Mouse (Mus musculus) kidney, adult 8-10 months (tissue): ENCODE results near the gene Mpv17l.
"Not testable (repeated sequence)": the region's sequence is repeated elsewhere in the genome, so short reads cannot be mapped to it uniquely, and the experiment has no call there.

ENCODE experiments used
- DNase-seq, 2 experiments: peaks; one replicate each; pipeline ENCODE4 v3.0.0; 2022

Gene Mpv17l

DNA sequence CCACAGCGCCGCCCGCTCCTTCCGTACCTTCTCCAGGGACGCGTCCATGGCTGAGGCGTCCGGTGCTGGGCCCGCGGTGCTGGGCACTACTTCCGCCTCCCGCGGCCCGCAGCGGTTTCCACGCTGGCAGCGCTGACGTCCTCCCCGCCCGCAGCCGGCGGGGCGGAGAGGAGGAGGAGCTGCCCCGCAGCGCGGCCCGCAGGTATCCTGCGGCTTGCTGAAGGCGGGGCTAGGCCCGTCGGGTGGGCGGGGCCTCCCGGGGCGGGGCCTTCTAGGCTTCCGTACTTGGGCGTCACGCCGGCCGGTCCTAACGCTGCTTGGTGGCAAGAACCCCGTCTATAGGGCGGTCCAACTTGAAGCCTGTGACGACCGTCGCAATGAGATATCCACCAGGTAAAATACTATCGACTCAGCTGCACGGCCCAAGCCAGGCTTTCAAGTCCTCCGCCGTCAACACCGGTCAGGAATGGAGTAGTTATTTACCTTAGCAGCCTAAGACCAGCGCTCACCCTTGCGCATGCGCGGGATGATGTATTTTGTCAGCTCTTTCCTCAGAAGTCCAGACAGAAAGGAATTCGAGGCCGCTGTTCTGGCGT lies at the start of gene Mpv17l, which contains the start of gene Pdxdc1:
Gene Mpv17l (plus strand): TSS at position 274 of the 596 bp plus-strand sequence.
Gene Pdxdc1 (minus strand): TSS at position 244 of the 596 bp plus-strand sequence.
- peak; percentile 97 to 98 for DNase-seq

GRCm38 (mm10) chr16:13853886-13854285 lies 49.1 kb upstream of the Mpv17l start:
- DNase-seq = no peak

DNA sequence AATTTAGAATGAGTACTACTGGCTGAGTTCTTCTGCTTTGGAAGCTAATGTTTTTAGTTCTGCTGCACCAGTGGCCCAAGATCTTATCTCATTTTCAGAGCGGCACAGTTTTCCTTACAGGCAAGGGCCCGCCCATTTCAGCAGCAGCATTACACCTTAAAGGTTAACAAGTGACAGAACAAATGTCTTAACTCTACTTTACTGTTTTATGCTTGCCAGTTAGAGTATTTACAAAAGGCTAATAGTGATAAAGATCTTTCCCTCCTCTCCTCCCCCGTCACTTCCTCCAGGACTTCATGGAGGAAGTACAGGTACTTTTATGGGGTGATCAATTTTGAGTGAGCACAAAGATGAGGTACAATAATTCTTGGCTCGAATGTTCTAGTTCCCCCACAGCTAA lies 36.9 kb upstream of the Mpv17l start:
- no peak for DNase-seq

GRCm38 (mm10) chr16:13866616-13867015 lies 36.3 kb upstream of the Mpv17l start:
- no peak for DNase-seq

GRCm38 (mm10) chr16:13867406-13867805 lies 35.6 kb upstream of the Mpv17l start:
- not testable (repeated sequence) for DNase-seq

GRCm38 (mm10) chr16:13867910-13868514 lies 34.9 kb upstream of the Mpv17l start:
- DNase-seq = no peak

DNA sequence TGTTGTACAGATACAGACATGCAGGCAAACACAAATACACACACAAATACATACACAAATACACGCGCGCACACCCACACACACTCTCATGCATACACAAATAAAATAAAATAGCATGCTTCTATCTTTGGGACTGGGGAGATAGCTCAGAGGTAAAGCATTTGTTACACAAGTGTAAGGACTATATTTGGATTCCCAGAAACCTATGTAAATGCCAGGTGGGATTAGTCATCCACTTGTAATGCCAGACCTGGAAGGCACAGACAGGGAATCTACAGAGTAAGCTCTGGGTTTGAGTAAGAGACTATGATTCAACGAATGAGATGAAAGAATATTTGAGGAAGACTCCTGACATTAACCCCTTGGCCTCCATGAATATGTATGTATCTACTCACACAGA lies 27.5 kb upstream of the Mpv17l start:
- DNase-seq = no peak

DNA sequence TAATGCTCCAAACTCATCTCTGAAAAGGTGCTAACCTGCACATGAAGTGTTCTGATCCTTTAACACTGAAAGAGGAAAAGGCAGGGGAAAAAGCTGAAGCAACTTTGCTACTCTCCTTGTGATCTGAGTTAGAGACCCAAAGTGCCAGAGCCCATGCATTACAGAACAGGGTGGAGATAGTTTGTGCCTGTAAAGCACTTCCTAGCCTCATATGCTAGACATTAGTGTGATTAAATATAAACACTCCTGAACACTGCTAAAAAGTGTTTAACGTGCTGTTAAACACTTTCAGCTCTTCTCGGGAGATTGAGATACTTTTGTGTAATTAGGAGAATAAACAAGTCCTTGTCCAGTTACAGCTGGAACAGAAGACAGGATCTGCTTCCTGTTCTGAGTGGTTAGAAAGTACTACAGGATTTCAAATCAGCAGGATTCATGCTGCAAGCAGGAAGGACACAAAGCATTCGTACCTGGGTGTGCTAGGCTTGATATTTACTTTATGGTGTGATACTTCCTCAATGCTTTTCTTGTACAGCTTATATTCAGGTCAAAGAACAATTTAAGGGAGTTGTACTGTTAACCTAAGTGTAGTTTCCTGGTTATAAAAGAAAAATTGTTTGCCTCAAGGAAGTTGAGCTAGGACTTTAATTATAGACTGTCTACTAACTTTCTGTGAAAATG lies 19.7 kb upstream of the Mpv17l start:
- DNase-seq = no peak

GRCm38 (mm10) chr16:13890449-13890848 lies 12.5 kb upstream of the Mpv17l start:
- no peak for DNase-seq

DNA sequence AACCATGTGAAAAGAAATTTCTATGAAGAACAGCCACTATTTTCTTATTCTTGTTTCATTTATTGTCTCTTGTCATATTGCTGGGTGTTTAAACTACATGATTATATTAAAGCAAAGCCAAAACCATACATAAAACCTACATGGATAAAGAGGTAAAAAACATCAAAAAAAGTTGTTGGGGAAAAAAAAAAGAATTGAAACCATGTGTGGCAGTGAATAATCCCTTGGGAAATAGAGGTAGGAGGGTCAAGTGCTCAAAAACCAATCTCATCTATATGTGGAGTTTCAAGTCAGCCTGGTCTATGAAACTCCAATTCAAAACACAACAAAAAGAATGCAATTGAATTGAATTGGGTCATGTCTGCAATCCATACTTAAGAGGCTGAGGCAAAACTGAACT lies 10.1 kb upstream of the Mpv17l start:
- no peak for DNase-seq

GRCm38 (mm10) chr16:13894097-13894496 lies 8.9 kb upstream of the Mpv17l start:
- no peak for DNase-seq

GRCm38 (mm10) chr16:13895740-13896139 lies 7.2 kb upstream of the Mpv17l start:
- DNase-seq = no peak

DNA sequence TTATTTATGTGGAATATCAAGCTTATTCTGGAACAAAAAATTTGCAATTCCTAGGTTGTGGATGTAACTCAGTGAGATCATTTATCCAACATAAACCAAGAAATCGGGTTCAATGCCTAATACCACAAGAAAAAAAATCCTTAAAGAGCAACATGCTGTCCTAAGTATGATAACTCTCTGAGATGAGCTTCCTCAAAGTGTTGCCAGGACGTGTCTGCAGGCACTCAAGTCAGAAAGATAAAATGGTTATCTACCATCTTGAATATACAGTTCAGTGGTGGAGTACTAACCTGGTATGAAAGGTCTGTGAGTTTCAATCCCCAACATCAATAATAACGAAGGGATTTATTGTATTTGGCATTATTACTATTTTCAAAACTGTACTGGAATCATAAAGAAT lies 6.6 kb upstream of the Mpv17l start:
- DNase-seq = no peak

GRCm38 (mm10) chr16:13898981-13899380 lies 4.0 kb upstream of the Mpv17l start:
- DNase-seq = no peak

DNA sequence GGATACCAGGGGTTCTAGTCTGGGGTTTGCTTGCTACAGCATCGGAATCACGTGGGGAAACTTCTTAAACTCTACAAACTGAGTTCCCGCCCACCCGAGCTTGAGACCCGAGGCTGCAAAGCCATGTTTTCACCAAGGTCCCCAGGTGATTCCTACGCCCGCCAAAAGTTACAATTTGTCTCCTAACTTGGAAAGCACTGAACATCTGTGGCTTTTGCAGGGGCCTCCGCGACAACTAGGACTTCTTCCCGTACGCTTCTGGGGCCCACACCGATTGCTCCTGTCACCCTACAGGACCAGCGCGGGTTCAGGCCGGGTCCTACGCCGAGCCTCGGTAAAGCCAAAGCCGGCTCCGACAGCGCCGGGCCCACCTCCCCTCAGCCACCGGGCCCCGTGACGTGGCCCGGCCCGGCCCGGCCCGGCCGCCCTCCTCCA lies 547 bp upstream of the Mpv17l start:
- peak in 1 of 2 experiments; percentile 30 for DNase-seq

DNA sequence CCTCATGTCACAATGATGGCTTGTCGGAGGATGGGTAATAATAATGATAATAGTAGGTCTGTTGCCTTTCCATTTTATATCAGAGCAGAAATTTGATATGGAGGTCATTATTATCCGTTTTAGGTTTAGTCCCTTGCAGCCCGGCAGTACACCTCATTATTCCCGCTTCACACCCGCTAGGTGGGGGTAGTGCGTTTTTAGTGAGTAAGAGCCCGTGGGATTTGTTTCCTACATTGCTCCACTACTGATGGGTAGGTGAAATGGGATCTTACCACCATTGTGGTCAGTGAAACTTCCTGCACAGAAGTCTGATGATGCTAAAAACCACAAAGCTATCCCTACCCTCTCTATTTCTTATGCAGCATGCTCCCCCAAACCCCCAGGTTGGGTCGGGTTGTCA lies 527 bp downstream of the Mpv17l start:
- DNase-seq = no peak

GRCm38 (mm10) chr16:13907297-13907696 lies 4.3 kb downstream of the Mpv17l start:
- no peak for DNase-seq

DNA sequence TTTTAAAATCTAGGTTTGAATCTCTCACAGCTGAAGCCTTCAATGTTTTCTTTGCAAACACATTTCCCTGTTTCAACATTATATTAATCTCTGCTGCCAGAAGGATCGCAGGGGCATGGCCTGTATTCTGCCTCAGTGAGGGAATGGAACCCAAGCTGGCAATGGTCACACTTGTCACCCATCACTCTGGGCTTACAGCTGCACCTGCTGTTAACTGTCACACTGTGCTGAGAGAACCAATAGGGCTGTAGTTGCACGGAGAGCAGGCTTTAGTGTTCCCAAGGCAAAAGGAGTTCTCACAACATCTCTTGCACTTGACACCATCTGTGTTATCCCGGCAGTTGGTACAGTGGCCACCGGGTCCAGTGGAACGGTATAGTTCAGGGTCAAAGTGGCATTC lies 17.1 kb downstream of the Mpv17l start:
- no peak for DNase-seq

GRCm38 (mm10) chr16:13921063-13921462 lies 18.1 kb downstream of the Mpv17l start:
- DNase-seq = peak in 1 of 2 experiments; percentile 32

DNA sequence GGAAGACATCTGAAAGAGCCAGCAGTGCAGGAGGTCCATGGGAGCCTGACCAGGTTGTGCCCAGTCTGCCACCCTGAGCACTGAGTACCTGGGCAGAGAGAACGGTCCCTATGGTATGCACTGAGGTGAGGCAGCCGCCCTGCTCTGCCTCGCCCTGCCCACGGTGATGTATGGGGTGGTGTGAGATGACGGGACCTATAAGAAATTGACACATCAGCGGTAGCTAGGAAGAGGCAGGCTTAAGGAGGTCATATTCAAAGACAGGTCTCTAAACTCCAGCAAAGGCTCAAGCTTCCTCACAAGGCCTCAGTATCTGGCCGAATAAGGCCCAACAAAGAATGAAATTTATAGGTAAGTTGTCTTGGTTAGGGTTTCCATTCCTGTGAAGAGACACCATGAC lies 18.8 kb downstream of the Mpv17l start:
- no peak for DNase-seq

GRCm38 (mm10) chr16:13922499-13922898 lies 19.5 kb downstream of the Mpv17l start:
- peak in 1 of 2 experiments; percentile 51 for DNase-seq

DNA sequence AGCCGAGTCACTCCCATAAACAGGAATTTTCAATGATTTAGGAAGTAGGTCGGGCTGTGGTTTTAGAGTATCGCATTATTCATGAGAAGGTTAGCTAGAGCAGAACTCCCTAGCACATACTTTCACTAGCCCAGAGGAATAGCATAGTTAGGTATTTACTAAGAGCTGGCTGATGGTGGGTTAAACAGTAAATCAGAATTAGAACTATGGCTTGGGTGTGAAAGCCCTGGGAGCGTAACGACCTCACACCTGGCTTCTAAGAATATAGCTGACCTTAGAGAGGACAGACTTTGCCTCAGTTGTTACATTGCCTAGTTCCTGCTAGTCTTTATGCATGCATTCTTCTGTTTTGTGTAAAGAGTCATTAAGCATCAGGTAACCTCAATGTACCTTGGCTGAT lies 20.0 kb downstream of the Mpv17l start:
- DNase-seq = peak; percentile 45 to 68

DNA sequence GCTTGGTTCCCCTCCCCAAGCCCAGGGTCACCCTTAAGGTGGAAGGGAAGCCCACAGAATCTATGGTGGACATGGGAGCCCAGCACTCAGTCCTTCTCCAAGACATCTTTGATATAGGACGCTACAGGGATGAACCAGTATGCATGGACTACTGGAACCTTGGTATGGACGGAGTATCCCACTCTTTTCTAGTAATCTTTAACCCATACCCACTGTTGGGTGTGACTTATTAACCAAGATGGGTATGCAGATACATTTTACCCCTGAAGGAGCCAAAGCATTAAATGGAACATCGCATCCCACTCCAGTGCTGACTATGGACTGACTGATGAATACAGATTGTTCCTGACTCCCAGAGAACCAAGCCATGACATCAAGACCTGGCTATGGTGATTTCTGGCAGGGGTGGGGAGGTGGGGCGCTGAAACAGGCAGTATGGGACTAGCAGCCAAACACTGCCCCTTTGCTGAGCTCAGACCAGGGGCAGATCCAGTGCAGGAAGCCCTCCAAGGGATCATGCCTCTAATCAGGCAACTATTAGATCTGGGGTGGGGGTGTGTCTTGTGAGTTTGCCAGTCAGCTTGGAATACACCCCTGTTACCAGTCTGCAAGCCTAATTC lies 24.6 kb downstream of the Mpv17l start:
- peak; percentile 27 to 61 for DNase-seq
